9 mouse cellular contexts compared by ENCODE assay signal in the genomic region with DNA sequence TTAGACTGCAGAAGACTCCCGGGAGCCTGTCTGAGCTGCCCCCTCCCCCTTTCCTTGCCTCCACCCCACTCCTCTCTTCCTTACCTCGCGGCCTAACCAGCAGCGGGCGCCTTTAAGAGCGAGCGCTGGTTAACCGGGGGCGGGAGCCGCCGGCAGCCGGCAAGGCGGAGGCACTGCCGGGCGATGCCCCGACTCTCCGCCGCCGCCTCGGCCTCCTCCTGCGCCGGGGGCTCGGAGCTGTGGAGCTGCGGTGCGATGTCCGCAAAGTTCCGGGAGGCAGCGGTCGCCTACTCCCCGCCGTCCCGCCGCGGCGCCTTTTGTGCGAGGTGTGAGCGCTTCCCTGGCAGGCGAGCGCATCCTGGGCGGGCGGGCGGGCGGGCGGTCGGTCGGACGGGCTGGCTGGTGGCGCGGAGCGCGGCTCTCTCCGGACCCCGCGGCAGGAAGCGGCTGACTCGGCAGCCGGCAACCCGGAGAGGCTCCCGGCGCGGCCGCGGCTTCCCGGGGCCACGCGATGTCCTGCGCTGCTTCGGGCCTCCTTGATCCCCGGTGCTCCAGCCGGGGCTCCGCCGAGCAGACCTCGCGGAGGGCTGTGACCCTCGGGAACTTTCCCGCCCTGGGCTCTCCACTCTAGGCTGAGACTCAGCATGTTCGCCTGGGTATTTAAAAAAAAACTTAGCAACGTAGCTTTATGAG. TPM values are rescaled to one million over a fixed set of nuclear protein-coding genes. Genes with fewer than 3 reads are reported as not detected.
A peak's percentile ranks its signal among the peaks of the same experiment; 100 is the strongest.
DNase-seq lines count a peak whose midpoint lies in the region; ATAC-seq and TF ChIP-seq lines count a peak whose summit lies in the region.
"Had no signal": no experiment of that assay in that cellular context is flagged by ENCODE, and none has a peak within 500 bp of the region (broad histone marks: within the 10 kb centered on the region; RNA-seq: fewer than 3 reads in every experiment).

Gene Gpr63 (plus strand): TSS at position 109 of the 693 bp plus-strand sequence.

- WGBS in spleen, adult 2 months = 2% methylated on average over 66 of the region's 78 CpGs
- under 1% methylated on average over 70 of the region's 78 CpGs for WGBS in heart, embryonic 11.5 days (ENCODE audit: insufficient replicate concordance)
- under 1% methylated on average over 72 of the region's 78 CpGs for WGBS in kidney, embryonic 14.5 days
- WGBS in limb, embryonic 15.5 days = 0% methylated on average over 74 of the region's 78 CpGs
- under 1% methylated on average over 64 of the region's 78 CpGs for WGBS in midbrain, embryonic 16.5 days
- WGBS in stomach, embryonic 16.5 days = under 1% methylated on average over 68 of the region's 78 CpGs

- no peaks in the 10 kb centered on the region for H3K36me3 ChIP-seq in spleen, adult 2 months (ENCODE audit: control insufficient read depth, insufficient read depth, low read length)
- H3K36me3 ChIP-seq in heart, embryonic 11.5 days (ENCODE audit: control insufficient read depth, insufficient read depth, low read length) = no peaks in the 10 kb centered on the region
- H3K36me3 ChIP-seq in kidney, embryonic 14.5 days (ENCODE audit: control insufficient read depth, insufficient read depth, low read length) = no peaks in the 10 kb centered on the region
- no peaks in the 10 kb centered on the region for H3K36me3 ChIP-seq in limb, embryonic 15.5 days
- no peaks in the 10 kb centered on the region for H3K36me3 ChIP-seq in midbrain, embryonic 16.5 days (ENCODE audit: control insufficient read depth, insufficient read depth, low read length)
- H3K36me3 ChIP-seq in stomach, embryonic 16.5 days (ENCODE audit: control insufficient read depth, insufficient read depth, low read length) = no peaks in the 10 kb centered on the region

- H3K27me3 ChIP-seq in spleen, adult 2 months (ENCODE audit: control insufficient read depth, insufficient read depth, low read length) = peaks cover 8% of the 10 kb centered on the region
- H3K27me3 ChIP-seq in heart, embryonic 11.5 days (ENCODE audit: control insufficient read depth, insufficient read depth, low read length) = peaks cover 8% of the 10 kb centered on the region; the same call in 1 of the 2 replicates
- no peaks in the 10 kb centered on the region for H3K27me3 ChIP-seq in kidney, embryonic 14.5 days (ENCODE audit: control insufficient read depth, insufficient read depth, low read length)
- no peaks in the 10 kb centered on the region for H3K27me3 ChIP-seq in limb, embryonic 15.5 days
- no peaks in the 10 kb centered on the region for H3K27me3 ChIP-seq in midbrain, embryonic 16.5 days (ENCODE audit: control insufficient read depth, insufficient read depth, low read depth, low read length)
- H3K27me3 ChIP-seq in stomach, embryonic 16.5 days (ENCODE audit: control insufficient read depth, insufficient read depth, low read length) = no peaks in the 10 kb centered on the region
- H3K27me3 ChIP-seq: CH12.LX had no signal

- peak within 1 kb of the TSS; percentile 78 for H3K9ac ChIP-seq in heart, embryonic 11.5 days (ENCODE audit: low read depth, low read length)
- peak within 1 kb of the TSS; percentile 90 for H3K9ac ChIP-seq in kidney, embryonic 14.5 days (ENCODE audit: low read depth, low read length)
- peak within 1 kb of the TSS; percentile 58 for H3K9ac ChIP-seq in limb, embryonic 15.5 days
- H3K9ac ChIP-seq in midbrain, embryonic 16.5 days (ENCODE audit: low read depth, low read length) = peak within 1 kb of the TSS; percentile 91
- peak within 1 kb of the TSS; percentile 92 for H3K9ac ChIP-seq in stomach, embryonic 16.5 days (ENCODE audit: low read length)

- H3K4me2 ChIP-seq in heart, embryonic 11.5 days = peak within 1 kb of the TSS; percentile 74
- H3K4me2 ChIP-seq in kidney, embryonic 14.5 days (replicated peaks; ENCODE audit: low read depth, low read length) = peak within 1 kb of the TSS; percentile 59
- H3K4me2 ChIP-seq in limb, embryonic 15.5 days = peak within 1 kb of the TSS; percentile 67
- H3K4me2 ChIP-seq in midbrain, embryonic 16.5 days (ENCODE audit: low read length) = peak within 1 kb of the TSS; percentile 80
- H3K4me2 ChIP-seq in stomach, embryonic 16.5 days (ENCODE audit: low read depth, low read length) = peak within 1 kb of the TSS; percentile 71

- H3K9me3 ChIP-seq in heart, embryonic 11.5 days (replicated peaks; ENCODE audit: control insufficient read depth, low read length) = no peaks in the 10 kb centered on the region
- H3K9me3 ChIP-seq in kidney, embryonic 14.5 days (ENCODE audit: control insufficient read depth, low read length) = no peaks in the 10 kb centered on the region
- H3K9me3 ChIP-seq in limb, embryonic 15.5 days = no peaks in the 10 kb centered on the region
- H3K9me3 ChIP-seq in midbrain, embryonic 16.5 days (replicated peaks; ENCODE audit: control insufficient read depth, low read length, poor library complexity, severe bottlenecking) = no peaks in the 10 kb centered on the region
- H3K9me3 ChIP-seq in stomach, embryonic 16.5 days (replicated peaks; ENCODE audit: control insufficient read depth, low read length) = no peaks in the 10 kb centered on the region

- no peak for DNase-seq in spleen, adult 2 months (ENCODE audit: low read depth in 1 of 2, low spot score in 2 of 2)
- DNase-seq in spleen, postnatal 36 days (ENCODE audit: low spot score in 2 of 2) = no peak

- peak within 1 kb of the TSS; percentile 40; the same call in 1 of the 2 replicates for H3K4me3 ChIP-seq in spleen, adult 2 months (ENCODE audit: extremely low read depth, insufficient read depth, insufficient read length)
- H3K4me3 ChIP-seq in embryonic fibroblast, embryonic 13.5 days (ENCODE audit: insufficient read depth, low read length) = peak within 1 kb of the TSS; percentile 71
- peak within 1 kb of the TSS; percentile 63 for H3K4me3 ChIP-seq in heart, embryonic 11.5 days (ENCODE audit: low read depth, low read length)
- H3K4me3 ChIP-seq in kidney, embryonic 14.5 days (ENCODE audit: low read length) = peak within 1 kb of the TSS; percentile 73
- peak within 1 kb of the TSS; percentile 59 for H3K4me3 ChIP-seq in limb, embryonic 15.5 days
- H3K4me3 ChIP-seq in midbrain, embryonic 16.5 days (ENCODE audit: low read depth, low read length) = peak within 1 kb of the TSS; percentile 79
- peak within 1 kb of the TSS; percentile 75 for H3K4me3 ChIP-seq in stomach, embryonic 16.5 days (replicated peaks; ENCODE audit: low read length)

- no peaks in the 10 kb centered on the region for H3K4me1 ChIP-seq in spleen, adult 2 months (ENCODE audit: control insufficient read depth, insufficient read depth, insufficient read length)
- peaks cover 2% of the 10 kb centered on the region; the same call in 1 of the 2 replicates for H3K4me1 ChIP-seq in embryonic fibroblast, embryonic 13.5 days (ENCODE audit: control insufficient read depth, insufficient read depth, low read length)
- no peaks in the 10 kb centered on the region for H3K4me1 ChIP-seq in heart, embryonic 11.5 days (ENCODE audit: control insufficient read depth, insufficient read depth, low read length)
- no peaks in the 10 kb centered on the region for H3K4me1 ChIP-seq in kidney, embryonic 14.5 days (ENCODE audit: control insufficient read depth, insufficient read depth, low read length)
- peaks cover 6% of the 10 kb centered on the region for H3K4me1 ChIP-seq in limb, embryonic 15.5 days
- peaks cover 12% of the 10 kb centered on the region; the same call in 1 of the 2 replicates for H3K4me1 ChIP-seq in midbrain, embryonic 16.5 days (ENCODE audit: control insufficient read depth, insufficient read depth, low read length)
- H3K4me1 ChIP-seq in stomach, embryonic 16.5 days (ENCODE audit: control insufficient read depth, insufficient read depth, low read length) = no peaks in the 10 kb centered on the region

- no peak for TF ChIP-seq CTCF in spleen, adult 2 months (IDR thresholded peaks at IDR 0.05; ENCODE audit: extremely low read depth, insufficient read depth, insufficient read length, insufficient replicate concordance)
- no peak for TF ChIP-seq CTCF in embryonic fibroblast, embryonic 13.5 days (IDR thresholded peaks at IDR 0.05; ENCODE audit: borderline replicate concordance, insufficient read depth, low read length)

- no peak within 1 kb of the TSS for H3K27ac ChIP-seq in spleen, adult 2 months (ENCODE audit: insufficient read depth, low read length)
- H3K27ac ChIP-seq in embryonic fibroblast, embryonic 13.5 days (ENCODE audit: insufficient read depth, low read length) = no peak within 1 kb of the TSS
- H3K27ac ChIP-seq in heart, embryonic 11.5 days (ENCODE audit: low read depth, low read length) = peak within 1 kb of the TSS; percentile 69
- peak within 1 kb of the TSS; percentile 83 for H3K27ac ChIP-seq in kidney, embryonic 14.5 days (ENCODE audit: low read depth, low read length)
- H3K27ac ChIP-seq in limb, embryonic 15.5 days = peak within 1 kb of the TSS; percentile 87
- H3K27ac ChIP-seq in midbrain, embryonic 16.5 days (ENCODE audit: low read length) = peak within 1 kb of the TSS; percentile 93
- peak within 1 kb of the TSS; percentile 90 for H3K27ac ChIP-seq in stomach, embryonic 16.5 days (ENCODE audit: low read length)

- no peak for TF ChIP-seq POLR2A in spleen, adult 2 months (IDR thresholded peaks at IDR 0.05; ENCODE audit: low read depth, low read length)
- TF ChIP-seq POLR2A in embryonic fibroblast, embryonic 13.5 days (IDR thresholded peaks at IDR 0.05; ENCODE audit: low read depth, low read length) = peak; percentile 69

- ATAC-seq in heart, embryonic 11.5 days (replicated peaks; ENCODE audit: insufficient number of reproducible peaks, low FRiP score, low TSS enrichment) = peak; percentile 90
- ATAC-seq in kidney, embryonic 14.5 days (ENCODE audit: low FRiP score, low TSS enrichment) = peak; percentile 98
- ATAC-seq in limb, embryonic 15.5 days (ENCODE audit: insufficient number of reproducible peaks, low FRiP score, low TSS enrichment, low read depth) = peak; percentile 91
- peak; percentile 98 for ATAC-seq in midbrain, embryonic 16.5 days
- peak; percentile 95 for ATAC-seq in stomach, embryonic 16.5 days (ENCODE audit: insufficient read depth, low FRiP score)

RNA-seq across cellular contexts. Expression of gene Gpr63, which starts in this region (rescaled TPM):
- polyA plus RNA-seq in spleen, adult 2 months (2012; rRNA removed) = 0.23 and 0.49 TPM in 2 replicates
- polyA plus RNA-seq in embryonic fibroblast, embryonic 13.5 days (2011; ENCODE audit: insufficient read length, low read depth, missing spikeins) = 3.0 TPM in 2 replicates
- 1.5 and 2.2 TPM in 2 replicates for polyA plus RNA-seq in heart, embryonic 11.5 days (2014; fragmentation: Nextera tagmentation; extraction: Ambion mirVana)
- 0.67 and 3.0 TPM in 2 replicates for polyA plus RNA-seq in kidney, embryonic 14.5 days (2014; fragmentation: Nextera tagmentation; extraction: Ambion mirVana)
- polyA plus RNA-seq in limb, embryonic 15.5 days (2015; fragmentation: Nextera tagmentation; extraction: Ambion mirVana) = 1.1 and 1.4 TPM in 2 replicates
- polyA plus RNA-seq in midbrain, embryonic 16.5 days (2015; fragmentation: Nextera tagmentation; extraction: Ambion mirVana) = 1.3 and 1.5 TPM in 2 replicates
- 0.75 and 0.91 TPM in 2 replicates for polyA plus RNA-seq in stomach, embryonic 16.5 days (2015; fragmentation: Nextera tagmentation; extraction: Ambion mirVana)

Comparison
In these comparisons a context has a peak if more than half of its experiments do, and no peak if none do; other contexts are left out.
1. Peak in ATAC-seq, H3K4me3 ChIP-seq, H3K27ac ChIP-seq, H3K9ac ChIP-seq and H3K4me2 ChIP-seq in stomach, embryonic 16.5 days; RNA of the gene not detected or under 1 TPM.
2. H3K27ac ChIP-seq: peak in heart, embryonic 11.5 days (single experiment), kidney, embryonic 14.5 days (single experiment), limb, embryonic 15.5 days (single experiment) and midbrain, embryonic 16.5 days (single experiment); none in spleen, adult 2 months (single experiment) and embryonic fibroblast, embryonic 13.5 days (single experiment).
3. Peak in every context shown above with its lines, with median percentiles within 50 percentile points of each other: H3K4me3 ChIP-seq, ATAC-seq, H3K4me2 ChIP-seq and H3K9ac ChIP-seq.